Mouse (Mus musculus) kidney, adult 2 months (tissue): ENCODE results near the gene Apoa4. TPM values are rescaled to one million over a fixed set of nuclear protein-coding genes. Genes with fewer than 3 reads are reported as not detected.

Experiments used
- DNase-seq: peaks from one replicate; pipeline ENCODE4 v3.0.0; 2021
- H3K27ac ChIP-seq: fragments of 200-500 bp; 2 replicates; pipeline ENCODE4 v1.5.1; 2012; ENCODE audit warnings: low read depth, low read length, control low read depth, inconsistent platforms; ENCODE audit not compliant: insufficient read depth
- H3K27me3 ChIP-seq: fragments of 200-500 bp; replicated peaks from 2 replicates; pipeline ENCODE4 v1.6.1; 2012; ENCODE audit warnings: mild to moderate bottlenecking, moderate library complexity, low read length, inconsistent platforms; ENCODE audit not compliant: control insufficient read depth, insufficient read depth
- H3K36me3 ChIP-seq: fragments of 200-500 bp; 2 replicates; pipeline ENCODE4 v1.6.1; 2012; ENCODE audit warnings: mild to moderate bottlenecking, moderate library complexity, low read length, inconsistent platforms; ENCODE audit not compliant: control insufficient read depth, insufficient read depth
- H3K4me1 ChIP-seq: fragments of 200-500 bp; 2 replicates; pipeline ENCODE4 v1.6.1; 2011; ENCODE audit warnings: low read length; ENCODE audit not compliant: control insufficient read depth, insufficient read depth
- H3K4me3 ChIP-seq: fragments of 200-500 bp; 2 replicates; pipeline ENCODE4 v1.5.1; 2011; ENCODE audit warnings: mild to moderate bottlenecking, low read depth, low read length, control low read depth; ENCODE audit not compliant: insufficient read depth
- CTCF ChIP-seq: fragments of 200-500 bp; conservative IDR thresholded peaks from 2 replicates; pipeline ENCODE4 v1.5.1; 2011; ENCODE audit warnings: low read depth, mild to moderate bottlenecking, control low read depth, low read length, moderate library complexity, mixed read lengths; ENCODE audit not compliant: insufficient read depth, insufficient read length
- POLR2A ChIP-seq: fragments of 200-500 bp; IDR thresholded peaks from one replicate; pipeline ENCODE4 v1.6.1; 2011; ENCODE audit warnings: low read depth, low read length, control low read depth
- WGBS: fragments of 180-500 bp; shearing (Covaris S2); methylation state at CpG from one replicate; pipeline ENCODE4 v1.1.7; 2018; 5-methylcytosine and 5-hydroxymethylcytosine counted together
- polyA plus RNA-seq: library from polyadenylated mRNA; depleted of rRNA; stranded (reverse); fragments of >200 nt; gene quantifications from 2 replicates; pipeline ENCODE4 v1.2.3, GENCODE M21; 2012; rRNA removed

The Apoa4 gene
- polyA plus RNA-seq, 1 experiment: 5.7 TPM

DNA sequence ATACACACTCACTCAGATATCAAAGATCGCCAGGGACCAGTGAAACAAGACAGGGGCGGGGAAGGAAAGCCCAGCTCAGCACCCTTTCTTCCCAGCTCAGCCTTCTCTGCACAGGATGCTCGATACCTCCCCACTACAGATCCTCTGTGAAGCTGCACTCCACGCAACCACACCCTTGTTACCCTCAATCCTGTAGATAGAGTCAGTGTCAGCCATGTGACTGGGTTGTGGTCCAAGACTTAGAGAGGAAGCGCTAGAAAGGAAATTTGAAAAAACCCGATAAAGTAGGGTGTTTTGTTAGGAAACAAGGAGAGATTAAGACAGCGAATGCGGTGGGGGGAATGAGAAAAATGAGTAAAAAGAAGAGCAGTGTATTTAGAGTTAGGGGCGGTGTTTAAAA is 31.6 kb downstream of the Apoa4 start:
- DNase-seq: no peak
- WGBS: 72% methylated on average over 9 of the region's 9 CpGs
- Histone ChIP-seq H3K4me1 (no peaks in the 10 kb centered on the region), H3K27ac (no peak overlapping the region), H3K27me3 (no peaks in the 10 kb centered on the region), H3K36me3 (peaks cover 3% of the 10 kb centered on the region; the same call in 1 of the 2 replicates), H3K4me3 (no peak overlapping the region)
- no peak; the same call in 1 of the 2 replicates for TF ChIP-seq CTCF
- no peak for TF ChIP-seq POLR2A

GRCm38 (mm10) chr9:46272677-46273454 is 32.4 kb downstream of the Apoa4 start, which contains the start of gene Zpr1:
Zpr1 (plus strand) TSS chr9:46273064.
- no peaks in the 10 kb centered on the region for H3K4me1 ChIP-seq
- no peaks in the 10 kb centered on the region for H3K27me3 ChIP-seq
- TF ChIP-seq POLR2A (peak; percentile 22), CTCF (peak; percentile 40; the same call in 1 of the 2 replicates)
- peak within 1 kb of the TSS; percentile 64 for H3K4me3 ChIP-seq
- DNase-seq: peak; percentile 94
- peaks cover 3% of the 10 kb centered on the region; the same call in 1 of the 2 replicates for H3K36me3 ChIP-seq
- H3K27ac ChIP-seq: no peak within 1 kb of the TSS; the same call in 1 of the 2 replicates
- 5% methylated on average over 45 of the region's 45 CpGs for WGBS

DNA sequence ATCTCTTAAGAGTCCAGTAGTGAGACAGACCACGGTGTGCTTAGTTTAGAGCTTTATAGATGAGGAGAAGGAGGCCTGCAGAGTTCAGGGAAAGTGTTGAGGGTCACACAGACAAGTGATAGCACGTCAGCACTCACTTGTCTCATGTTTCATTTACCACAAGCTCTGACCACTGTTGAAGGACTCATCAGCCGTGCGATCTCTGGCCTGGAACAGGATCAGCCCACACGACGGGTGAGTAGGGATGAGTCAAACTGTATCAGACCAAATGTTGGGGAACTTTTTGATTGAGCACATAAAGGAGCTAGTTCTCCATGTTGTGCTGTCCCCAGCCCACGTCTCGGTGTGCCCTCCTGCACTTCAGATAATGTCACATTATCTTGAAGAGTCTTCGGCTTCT is 34.0 kb downstream of the Apoa4 start:
- TF ChIP-seq CTCF (no peak), POLR2A (no peak)
- WGBS: 73% methylated on average over 9 of the region's 9 CpGs
- no peak for DNase-seq
- H3K4me1 ChIP-seq: no peaks in the 10 kb centered on the region
- no peak overlapping the region for H3K4me3 ChIP-seq
- H3K27me3 ChIP-seq: no peaks in the 10 kb centered on the region
- no peak overlapping the region for H3K27ac ChIP-seq
- peaks cover 3% of the 10 kb centered on the region; the same call in 1 of the 2 replicates for H3K36me3 ChIP-seq

GRCm38 (mm10) chr9:46282631-46283436 is 42.3 kb downstream of the Apoa4 start, which contains the start of gene Bud13:
Bud13 (plus strand) TSS chr9:46283008.
- DNase-seq: peak; percentile 94
- TF ChIP-seq CTCF (peak; percentile 45; the same call in 1 of the 2 replicates), POLR2A (peak; percentile 47)
- WGBS: under 1% methylated on average over 55 of the region's 55 CpGs
- H3K27me3 ChIP-seq: no peaks in the 10 kb centered on the region
- H3K4me1 ChIP-seq: peaks cover 2% of the 10 kb centered on the region; the same call in 1 of the 2 replicates
- no peaks in the 10 kb centered on the region; the same call in 1 of the 2 replicates for H3K36me3 ChIP-seq
- H3K4me3 ChIP-seq: peak within 1 kb of the TSS; percentile 86
- H3K27ac ChIP-seq: peak within 1 kb of the TSS; percentile 2; the same call in 1 of the 2 replicates

Other genes starting within 250 kb of the Apoa4 start
- gene Pafah1b2, start 228.0 kb upstream of the Apoa4 start, polyA plus RNA-seq: 17.6 and 21.1 TPM in 2 replicates
- gene Sik3, start 227.9 kb upstream of the Apoa4 start, polyA plus RNA-seq: 29.2 and 32.2 TPM in 2 replicates
- gene Apoa1, start 12.1 kb upstream of the Apoa4 start, polyA plus RNA-seq: 1.0 and 1.2 TPM in 2 replicates
- 39.2 and 43.8 TPM in 2 replicates for gene Apoc3, start 5.1 kb upstream of the Apoa4 start, polyA plus RNA-seq
- gene Apoa5, start 27.9 kb downstream of the Apoa4 start, polyA plus RNA-seq: 0.16 TPM in 1 of 2 replicates, not detected in the other
- 16.6 and 19.3 TPM in 2 replicates for gene Zpr1, start 32.4 kb downstream of the Apoa4 start, polyA plus RNA-seq
- gene Bud13, start 42.3 kb downstream of the Apoa4 start, polyA plus RNA-seq: 7.1 and 7.8 TPM in 2 replicates
- not detected in 2 replicates for gene 4931429L15Rik, start 79.3 kb downstream of the Apoa4 start, polyA plus RNA-seq